Mouse (Mus musculus): Measurements from ENCODE around the gene Il34.

GRCm38 (mm10) chr8:110804825-110805514 is 754 bp downstream of the Il34 start:
- TF ChIP-seq CTCF (IDR thresholded peaks at IDR 0.05; ENCODE audit: insufficient read depth, low read length), result no peak
- TF ChIP-seq POLR2A (IDR thresholded peaks at IDR 0.05; ENCODE audit: borderline replicate concordance, extremely low read depth, low read depth, low read length), result no peak

Measured in lung, adult 2 months (tissue).